Mouse (Mus musculus) CH12.LX (cell line): ENCODE data around the gene Adamts14. TPM values are rescaled to one million over a fixed set of nuclear protein-coding genes. Genes with fewer than 3 reads are reported as not detected.
A peak's percentile ranks its signal among the peaks of the same experiment; 100 is the strongest.

Experiments used
- DNase-seq: peaks from one replicate; pipeline ENCODE4 v3.0.0-alpha.2; 2013; ENCODE audit errors: extremely low read depth
- H3K27ac ChIP-seq: 2 replicates; pipeline ENCODE4 v1.5.1; 2012; ENCODE audit warnings: low read depth, mild to moderate bottlenecking, control low read depth, moderate library complexity; ENCODE audit not compliant: insufficient read depth
- H3K27me3 ChIP-seq: replicated peaks from 2 replicates; pipeline ENCODE3; 2012; ENCODE audit warnings: inconsistent platforms
- H3K36me3 ChIP-seq, 2 experiments: replicated peaks in 1 of 2; 2 replicates each; pipeline versions ENCODE3 to v1.6.1; 2012; ENCODE audit warnings: inconsistent platforms in 1 of 2, low read length in 1 of 2, mild to moderate bottlenecking in 1 of 2, mixed read lengths in 1 of 2, moderate library complexity in 1 of 2; ENCODE audit not compliant: control insufficient read depth in 1 of 2, insufficient read depth in 1 of 2
- H3K4me1 ChIP-seq, 2 experiments: 2 replicates each; pipeline ENCODE4 v1.6.1; 2012; ENCODE audit warnings: inconsistent platforms in 1 of 2, moderate library complexity in 1 of 2; ENCODE audit not compliant: insufficient read depth in 2 of 2, control insufficient read depth in 1 of 2
- H3K4me2 ChIP-seq: 2 replicates; pipeline ENCODE4 v1.6.1; 2012; ENCODE audit warnings: low read depth, mild to moderate bottlenecking, control low read depth; ENCODE audit not compliant: poor library complexity, insufficient read depth, severe bottlenecking
- H3K4me3 ChIP-seq, 3 experiments: fragments of 150-350 bp in 1 of 3; sonication (generic) in 1 of 3; replicated peaks in 1 of 3; 2 replicates each; pipeline versions ENCODE3 to v1.5.1; 2011 to 2012; ENCODE audit warnings: low read depth in 2 of 3, low read length in 2 of 3, mild to moderate bottlenecking in 2 of 3, moderate library complexity in 2 of 3, control low read depth in 1 of 3, improper control_type of control experiment in 1 of 3, inconsistent platforms in 1 of 3, mixed read lengths in 1 of 3; ENCODE audit not compliant: poor library complexity in 1 of 3
- H3K79me2 ChIP-seq: replicated peaks from 2 replicates; pipeline ENCODE4 v1.6.1; 2012; ENCODE audit warnings: mild to moderate bottlenecking, moderate library complexity; ENCODE audit not compliant: control insufficient read depth, poor library complexity, insufficient read depth, severe bottlenecking; ENCODE audit errors: extremely low read depth
- H3K9ac ChIP-seq: 2 replicates; pipeline ENCODE4 v1.6.1; 2012; ENCODE audit warnings: low read depth, mild to moderate bottlenecking, control low read depth, moderate library complexity; ENCODE audit not compliant: insufficient read depth
- H3K9me3 ChIP-seq: replicated peaks from 2 replicates; pipeline ENCODE3; 2012; ENCODE audit warnings: low read length, inconsistent platforms, mixed read lengths
- BHLHE40 ChIP-seq: IDR thresholded peaks from 2 replicates; pipeline ENCODE4 v1.6.1; 2011; ENCODE audit warnings: mild to moderate bottlenecking, low read depth, low read length, improper control_type of control experiment
- CHD1 ChIP-seq: IDR thresholded peaks from 2 replicates; pipeline ENCODE4 v1.6.1; 2012; ENCODE audit warnings: low read depth, low read length, improper control_type of control experiment, inconsistent platforms
- CTCF ChIP-seq, 2 experiments: IDR thresholded peaks in 1 of 2; conservative IDR thresholded peaks in 1 of 2; 2 replicates each; pipeline ENCODE4 v1.5.1; 2011 to 2012; ENCODE audit warnings: low read depth in 2 of 2, low read length in 2 of 2, improper control_type of control experiment in 1 of 2, inconsistent platforms in 1 of 2, mild to moderate bottlenecking in 1 of 2, moderate library complexity in 1 of 2
- ELF1 ChIP-seq: IDR thresholded peaks from 2 replicates; pipeline ENCODE4 v1.6.1; 2014; ENCODE audit warnings: low read depth, mild to moderate bottlenecking, inconsistent platforms, low read length, improper control_type of control experiment
- EP300 ChIP-seq: IDR thresholded peaks from 2 replicates; pipeline ENCODE4 v1.6.1; 2011; ENCODE audit warnings: low read length, improper control_type of control experiment
- ETS1 ChIP-seq: conservative IDR thresholded peaks from 2 replicates; pipeline ENCODE4 v1.6.1; 2012; ENCODE audit warnings: low read depth, mild to moderate bottlenecking, inconsistent platforms, low read length, improper control_type of control experiment, moderate library complexity
- HCFC1 ChIP-seq: IDR thresholded peaks from 2 replicates; pipeline ENCODE4 v1.6.1; 2012; ENCODE audit warnings: low read depth, mild to moderate bottlenecking, inconsistent platforms, low read length, improper control_type of control experiment
- IRF4 ChIP-seq: IDR thresholded peaks from 2 replicates; pipeline ENCODE4 v1.6.1; 2014; ENCODE audit warnings: low read depth, mild to moderate bottlenecking, inconsistent platforms, low read length, improper control_type of control experiment
- KAT2A ChIP-seq: IDR thresholded peaks from 2 replicates; pipeline ENCODE4 v1.6.1; 2012; ENCODE audit warnings: low read length, improper control_type of control experiment, inconsistent platforms; ENCODE audit not compliant: insufficient replicate concordance
- MAFK ChIP-seq: IDR thresholded peaks from 2 replicates; pipeline ENCODE4 v1.6.1; 2011; ENCODE audit warnings: low read length, improper control_type of control experiment; ENCODE audit not compliant: insufficient replicate concordance
- MAX ChIP-seq: IDR thresholded peaks from 2 replicates; pipeline ENCODE4 v1.6.1; 2011; ENCODE audit warnings: low read length, improper control_type of control experiment
- MAZ ChIP-seq: IDR thresholded peaks from 2 replicates; pipeline ENCODE4 v1.6.1; 2012; ENCODE audit warnings: low read depth, mild to moderate bottlenecking, inconsistent platforms, low read length, improper control_type of control experiment, moderate library complexity
- MEF2A ChIP-seq: IDR thresholded peaks from 2 replicates; pipeline ENCODE4 v1.6.1; 2014; ENCODE audit warnings: low read depth, mild to moderate bottlenecking, inconsistent platforms, low read length, improper control_type of control experiment, borderline replicate concordance
- MYC ChIP-seq: IDR thresholded peaks from 2 replicates; pipeline ENCODE4 v1.6.1; 2011; ENCODE audit warnings: low read depth, mild to moderate bottlenecking, improper control_type of control experiment, low read length
- NELFE ChIP-seq: IDR thresholded peaks from 2 replicates; pipeline ENCODE4 v1.6.1; 2011; ENCODE audit warnings: low read depth, low read length, improper control_type of control experiment
- PAX5 ChIP-seq: IDR thresholded peaks from 2 replicates; pipeline ENCODE4 v1.6.1; 2012; ENCODE audit warnings: low read length, inconsistent platforms, mixed read lengths
- RAD21 ChIP-seq: IDR thresholded peaks from 2 replicates; pipeline ENCODE4 v1.6.1; 2011; ENCODE audit warnings: low read depth, mild to moderate bottlenecking, low read length, improper control_type of control experiment, moderate library complexity
- RCOR1 ChIP-seq: conservative IDR thresholded peaks from 2 replicates; pipeline ENCODE4 v1.6.1; 2012; ENCODE audit warnings: low read depth, mild to moderate bottlenecking, inconsistent platforms, low read length, improper control_type of control experiment
- SIN3A ChIP-seq: IDR thresholded peaks from 2 replicates; pipeline ENCODE4 v1.6.1; 2012; ENCODE audit warnings: low read length, improper control_type of control experiment, inconsistent platforms
- TBP ChIP-seq: conservative IDR thresholded peaks from 2 replicates; pipeline ENCODE4 v1.6.1; 2011; ENCODE audit warnings: low read depth, low read length, improper control_type of control experiment
- TCF12 ChIP-seq: IDR thresholded peaks from 2 replicates; pipeline ENCODE4 v1.6.1; 2014; ENCODE audit warnings: low read depth, mild to moderate bottlenecking, inconsistent platforms, low read length, improper control_type of control experiment
- UBTF ChIP-seq: IDR thresholded peaks from 2 replicates; pipeline ENCODE4 v1.6.1; 2012; ENCODE audit warnings: low read depth, mild to moderate bottlenecking, inconsistent platforms, low read length, improper control_type of control experiment, moderate library complexity
- USF1 ChIP-seq: IDR thresholded peaks from 2 replicates; pipeline ENCODE4 v1.6.1; 2014; ENCODE audit warnings: low read depth, mild to moderate bottlenecking, inconsistent platforms, low read length, improper control_type of control experiment
- ZNF384 ChIP-seq: IDR thresholded peaks from 2 replicates; pipeline ENCODE4 v1.6.1; 2012; ENCODE audit warnings: low read depth, low read length, improper control_type of control experiment, inconsistent platforms
- dilution Hi-C: fragments of 300-500 bp; cut with MboI; formaldehyde crosslinking; loops from 2 replicates; pipeline ENCODE4 v1.14.3; 2020; ENCODE audit warnings: low sequenced_read_pairs; ENCODE audit not compliant: extremely low pct_unique_long_range_greater_than_20kb, extremely low pct_ligation_motif_present
- in situ Hi-C: fragments of 300-500 bp; cut with MboI; formaldehyde crosslinking; loops from 3 replicates; pipeline ENCODE4 v1.14.3; 2019; ENCODE audit warnings: low sequenced_read_pairs, low pct_ligation_motif_present, low pct_unique_long_range_greater_than_20kb, mixed read lengths
- polyA plus RNA-seq: library from polyadenylated mRNA; unstranded; fragments of >175 nt; gene quantifications from 2 replicates; pipeline ENCODE4 v1.2.1, GENCODE M21; 2012; ENCODE audit warnings: low read depth; ENCODE audit not compliant: insufficient read length
- total RNA-seq, 2 experiments: library from RNA; depleted of rRNA; stranded (reverse); fragments of 300-350 nt in 1 of 2; fragments of >200 nt in 1 of 2; gene quantifications; 2 replicates each; pipeline ENCODE4 v1.2.3; 2012 to 2014

The Adamts14 gene
- total and polyA plus RNA-seq, 3 experiments, result 1.2 to 2.7 (median 2.5) TPM

GRCm38 (mm10) chr10:61308706-61309320 is 35.6 kb upstream of the Adamts14 start:
- in situ Hi-C loops, result no loop called here
- H3K79me2 ChIP-seq, result no peaks in the 10 kb centered on the region
- H3K36me3 ChIP-seq, result no peaks in the 10 kb centered on the region
- no peaks in the 10 kb centered on the region for H3K27me3 ChIP-seq
- no peaks in the 10 kb centered on the region for H3K9me3 ChIP-seq
- H3K4me1 ChIP-seq, result peaks cover 5 to 13% of the 10 kb centered on the region in 2 experiments
- H3K9ac ChIP-seq, result no peak overlapping the region
- dilution Hi-C loops, result no loop called here
- no peak overlapping the region for H3K27ac ChIP-seq
- H3K4me2 ChIP-seq, result no peak overlapping the region
- 0 out of 2 replicates have a peak, but pooled peaks have one; percentile 10 for TF ChIP-seq IRF4
- no peak for TF ChIP-seq UBTF
- 0 out of 2 replicates have a peak, but pooled peaks have one; percentile 12 for TF ChIP-seq ETS1
- no peak for TF ChIP-seq MAX
- no peak for TF ChIP-seq USF1
- no peak for TF ChIP-seq ELF1
- TF ChIP-seq TBP, result no peak
- no peak for TF ChIP-seq SIN3A
- peak; percentile 23; the same call in 1 of the 2 replicates for TF ChIP-seq EP300
- TF ChIP-seq BHLHE40, result no peak
- no peak for TF ChIP-seq RCOR1
- TF ChIP-seq MAFK, result no peak
- TF ChIP-seq MAZ, result no peak
- no peak for TF ChIP-seq MYC
- peak; percentile 46; the same call in 1 of the 2 replicates for TF ChIP-seq TCF12
- peak; percentile 68; the same call in 1 of the 2 replicates for TF ChIP-seq MEF2A
- TF ChIP-seq PAX5, result no peak
- no peak for TF ChIP-seq HCFC1
- no peak for TF ChIP-seq ZNF384
- no peak overlapping the region for H3K4me3 ChIP-seq
- no peak for DNase-seq

GRCm38 (mm10) chr10:61305928-61306590 is 32.8 kb upstream of the Adamts14 start:
- H3K27ac ChIP-seq, result no peak overlapping the region
- H3K9me3 ChIP-seq, result no peaks in the 10 kb centered on the region
- no peaks in the 10 kb centered on the region for H3K27me3 ChIP-seq
- in situ Hi-C loops, result no loop called here
- DNase-seq, result no peak
- no peak overlapping the region for H3K4me3 ChIP-seq
- TF ChIP-seq TCF12, result no peak
- no peak for TF ChIP-seq RAD21
- TF ChIP-seq USF1, result no peak
- no peak for TF ChIP-seq TBP
- no peak for TF ChIP-seq NELFE
- TF ChIP-seq KAT2A, result no peak
- TF ChIP-seq IRF4, result no peak
- TF ChIP-seq CTCF (conservative IDR thresholded peaks at IDR 0.05 in 1 of 2, IDR thresholded peaks at IDR 0.05 in 1 of 2; ENCODE audit: low read depth in 2 of 2, low read length in 2 of 2), result no peak
- TF ChIP-seq CHD1, result no peak
- TF ChIP-seq, all 38 proteins: peak for 0
- no peaks in the 10 kb centered on the region for H3K36me3 ChIP-seq
- dilution Hi-C loops, result no loop called here
- H3K4me1 ChIP-seq, result peaks cover 5 to 10% of the 10 kb centered on the region in 2 experiments
- no peaks in the 10 kb centered on the region for H3K79me2 ChIP-seq
- no peak overlapping the region for H3K9ac ChIP-seq
- H3K4me2 ChIP-seq, result no peak overlapping the region
